Mouse (Mus musculus) frontal cortex, postnatal 25 days (tissue): ENCODE data around the gene Abr.

ENCODE experiments used
- DNase-seq, 2 experiments: peaks; one replicate each; pipeline ENCODE4 v3.0.0; 2022; ENCODE audit warnings: low spot score in 2 of 2

Gene Abr

DNA sequence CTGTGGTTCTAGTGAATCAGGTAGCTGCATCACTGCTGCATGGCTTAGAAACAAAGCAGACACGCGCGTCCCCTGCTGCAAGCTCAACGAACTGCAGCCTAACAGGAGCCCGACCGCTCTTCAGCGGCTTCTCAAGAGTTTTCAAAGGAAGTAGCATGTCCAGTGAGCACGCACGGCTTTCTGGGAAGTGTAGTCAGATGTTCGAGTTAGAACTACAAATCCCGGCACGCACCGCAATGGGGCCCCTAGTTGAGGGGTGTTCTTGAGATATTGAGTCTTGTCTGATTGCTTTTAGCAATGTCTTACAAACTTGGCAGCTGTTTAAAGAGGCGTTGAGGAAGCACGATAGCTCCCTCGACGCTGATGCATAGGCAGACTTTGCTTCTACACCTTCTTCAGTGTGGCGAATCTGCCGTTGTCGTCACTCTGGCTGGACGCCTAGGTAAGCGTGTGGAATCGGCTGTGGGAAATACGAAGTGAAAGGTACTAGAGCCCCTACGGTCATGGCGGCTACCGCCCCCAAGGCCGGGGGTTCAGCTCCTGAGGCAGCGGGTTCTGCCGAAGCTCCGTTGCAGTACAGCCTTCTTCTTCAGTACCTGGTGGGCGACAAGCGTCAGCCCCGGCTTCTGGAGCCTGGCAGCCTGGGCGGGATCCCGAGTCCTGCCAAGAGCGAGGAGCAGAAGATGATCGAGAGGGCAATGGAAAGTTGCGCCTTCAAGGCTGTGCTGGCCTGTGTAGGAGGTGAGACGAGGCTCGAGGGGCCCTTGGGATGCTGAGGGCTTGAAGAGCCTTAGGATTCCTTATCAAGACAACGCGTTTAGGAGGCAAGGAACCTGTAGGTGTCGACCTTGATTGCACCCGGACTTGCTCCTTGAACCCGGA, 215.2 kb downstream of the Abr start, which contains the start of gene Timm22:
Gene Timm22, plus strand, starts transcription at position 251 of the 882 bp plus-strand sequence.
- peak; percentile 98 for DNase-seq

DNA sequence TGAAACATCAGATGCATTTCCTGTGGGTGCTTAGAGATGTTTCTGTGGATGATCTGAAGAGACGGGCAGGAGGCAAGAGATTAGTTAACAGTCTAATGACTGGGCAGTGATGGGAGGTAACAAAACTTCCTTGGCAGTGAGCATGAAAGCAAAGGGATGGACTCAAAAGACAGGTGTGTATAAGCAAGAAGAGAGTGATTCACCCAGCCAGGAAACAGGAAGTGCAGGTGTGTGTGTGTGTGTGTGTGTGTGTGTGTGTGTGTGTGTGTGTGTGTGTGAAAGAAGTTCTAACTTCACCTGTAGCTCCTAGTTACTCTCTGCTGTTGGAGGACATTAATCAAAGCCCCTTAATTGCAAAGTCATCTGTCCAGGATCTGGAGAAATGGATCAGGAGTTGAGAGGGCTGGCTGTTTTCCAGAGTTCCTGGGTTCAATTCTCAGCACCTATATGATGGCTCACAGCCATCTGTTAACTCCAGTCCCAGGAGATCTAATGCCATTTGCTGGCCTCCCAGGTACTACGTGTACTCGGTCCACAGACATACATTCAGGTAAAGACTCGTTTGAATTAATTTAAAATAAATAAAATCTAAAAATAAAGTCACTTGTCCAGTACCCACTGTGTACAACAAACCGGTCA, 216.4 kb downstream of the Abr start:
- no peak for DNase-seq

DNA sequence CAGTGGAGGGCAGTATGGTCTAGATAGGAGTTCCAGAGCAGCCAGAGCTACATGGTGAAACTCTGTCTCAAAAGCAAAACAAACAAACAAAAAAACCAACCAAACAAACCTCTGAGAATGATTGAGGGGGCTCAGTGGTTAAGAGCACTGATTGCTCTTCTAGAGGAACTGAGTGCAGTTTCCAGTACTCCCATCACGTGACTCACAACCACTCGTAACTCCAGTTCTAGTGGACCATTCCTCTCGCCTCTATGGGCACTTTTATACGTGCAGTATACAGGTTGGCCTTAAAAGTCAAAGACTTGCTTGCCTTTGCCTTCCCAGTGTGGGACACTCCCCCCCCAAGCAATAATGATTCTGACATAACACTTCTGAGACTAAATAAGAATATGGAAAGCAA, 217.0 kb downstream of the Abr start:
- DNase-seq, result no peak

DNA sequence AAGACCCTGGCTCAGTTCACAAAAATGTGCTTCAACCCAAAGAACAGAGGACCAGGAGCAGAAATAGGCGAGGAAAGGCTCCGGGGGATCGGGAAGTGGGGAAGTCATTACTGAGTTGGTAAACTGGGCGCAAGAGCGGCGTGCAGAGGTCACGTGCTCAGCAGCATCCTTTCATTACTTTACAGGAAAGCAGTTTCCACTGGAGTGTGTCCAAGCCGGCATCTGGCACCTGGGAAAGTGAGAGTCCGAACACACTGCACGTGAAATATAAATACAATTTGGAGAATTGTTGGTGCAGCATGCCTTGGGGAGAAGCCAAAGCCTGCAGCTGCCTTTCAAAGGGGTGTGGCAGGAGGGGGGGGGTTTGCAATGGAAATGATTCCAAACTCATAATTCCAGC, 220.7 kb downstream of the Abr start:
- DNase-seq, result no peak

DNA sequence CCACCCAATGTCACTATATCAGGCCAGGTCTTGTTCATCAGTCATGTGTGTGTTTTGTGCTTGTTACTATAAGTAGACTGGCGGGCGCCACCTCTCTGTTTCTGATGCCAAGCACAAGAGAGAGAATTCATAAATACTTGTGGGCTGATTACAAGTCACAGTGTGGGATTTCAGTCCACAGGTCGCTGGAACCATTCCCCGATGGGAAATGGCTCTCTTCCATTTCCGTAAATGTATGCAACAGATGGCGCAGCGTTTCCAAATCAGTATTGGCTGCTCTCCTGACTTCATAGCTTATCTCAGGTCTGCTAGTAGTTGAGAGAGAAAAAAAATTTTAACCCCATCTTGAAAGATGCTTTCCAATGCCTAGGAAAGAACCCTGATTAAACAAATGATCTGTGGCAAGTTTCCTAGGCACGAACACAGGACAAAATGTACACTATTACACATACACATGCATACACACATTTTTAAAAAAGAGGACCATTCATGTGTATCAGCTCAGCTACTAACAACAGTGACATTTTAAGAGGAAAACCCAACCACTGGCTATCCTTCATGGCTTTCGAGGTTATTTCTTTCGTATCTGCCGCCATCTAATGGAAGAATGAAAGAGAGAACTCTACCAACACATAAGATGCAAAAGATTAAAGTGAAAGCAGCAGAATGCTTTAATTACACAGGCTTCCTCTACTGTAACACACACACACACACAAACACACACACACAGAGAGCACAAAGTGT, 222.4 kb downstream of the Abr start:
- no peak for DNase-seq

DNA sequence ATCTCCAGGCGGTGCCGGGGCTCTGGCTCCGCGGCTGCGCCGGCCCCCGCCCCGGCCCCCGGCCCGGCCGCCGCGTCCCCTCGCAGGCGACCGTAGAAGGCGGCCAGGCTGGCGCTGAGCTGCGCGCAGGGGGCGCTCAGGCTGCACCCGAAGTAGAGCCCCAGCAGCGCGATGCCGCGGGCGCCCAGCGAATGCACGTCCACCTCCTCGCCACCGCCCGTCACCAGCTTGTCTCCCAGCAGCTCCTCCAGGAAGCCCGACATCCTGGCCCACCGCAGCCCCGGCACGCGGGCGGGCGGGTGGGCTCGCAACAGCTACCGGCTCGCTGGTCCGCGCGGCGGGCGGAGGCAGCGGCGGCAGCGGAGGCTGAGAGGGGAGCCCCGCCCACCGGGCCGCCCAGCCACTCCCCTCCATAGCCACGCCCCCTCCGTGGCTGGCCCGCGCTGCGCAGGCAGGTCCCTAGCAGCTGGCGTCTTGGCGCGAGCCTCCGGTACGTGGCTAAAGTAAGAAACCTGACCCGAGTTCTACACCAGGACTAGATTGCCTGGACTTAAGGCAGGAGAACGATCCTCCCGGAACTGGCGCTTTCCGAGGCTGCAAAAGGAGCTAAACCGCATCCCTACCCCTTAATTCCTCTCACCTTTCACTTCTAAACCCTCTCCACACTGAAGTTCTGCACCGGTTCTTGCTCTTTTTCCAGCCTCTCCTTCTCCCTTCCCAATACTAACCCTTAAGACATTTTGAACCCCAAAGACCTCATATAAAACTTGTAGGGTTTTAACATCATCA, 223.1 kb downstream of the Abr start, which contains the start of gene Nxn:
Gene Nxn, minus strand, starts transcription at position 343 of the 789 bp plus-strand sequence.
- peak; percentile 58 to 73 for DNase-seq

DNA sequence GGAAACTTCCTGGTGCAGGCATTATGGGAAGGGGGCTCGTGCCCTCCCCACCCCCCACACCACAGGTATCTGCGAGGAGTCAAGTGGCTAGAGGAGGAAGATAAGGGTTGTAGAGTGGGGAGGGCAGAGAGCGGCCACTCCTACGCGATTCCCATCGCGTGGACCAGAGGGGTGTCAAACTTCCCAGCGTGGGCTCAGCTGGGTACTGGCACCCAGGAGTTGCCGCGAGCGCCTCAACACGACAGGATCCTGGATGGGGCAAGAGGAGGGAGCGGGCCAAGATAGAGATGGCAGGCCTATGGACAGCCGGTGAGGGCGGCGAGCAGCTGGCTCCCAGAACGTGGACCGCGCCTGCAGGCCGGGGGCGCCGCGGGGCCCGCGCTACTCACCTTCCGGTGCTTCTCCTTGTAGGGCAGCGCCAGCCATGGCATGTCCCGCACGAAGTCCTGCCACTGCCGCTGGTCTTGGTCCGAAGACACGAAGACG, 223.8 kb downstream of the Abr start:
- DNase-seq, result no peak

DNA sequence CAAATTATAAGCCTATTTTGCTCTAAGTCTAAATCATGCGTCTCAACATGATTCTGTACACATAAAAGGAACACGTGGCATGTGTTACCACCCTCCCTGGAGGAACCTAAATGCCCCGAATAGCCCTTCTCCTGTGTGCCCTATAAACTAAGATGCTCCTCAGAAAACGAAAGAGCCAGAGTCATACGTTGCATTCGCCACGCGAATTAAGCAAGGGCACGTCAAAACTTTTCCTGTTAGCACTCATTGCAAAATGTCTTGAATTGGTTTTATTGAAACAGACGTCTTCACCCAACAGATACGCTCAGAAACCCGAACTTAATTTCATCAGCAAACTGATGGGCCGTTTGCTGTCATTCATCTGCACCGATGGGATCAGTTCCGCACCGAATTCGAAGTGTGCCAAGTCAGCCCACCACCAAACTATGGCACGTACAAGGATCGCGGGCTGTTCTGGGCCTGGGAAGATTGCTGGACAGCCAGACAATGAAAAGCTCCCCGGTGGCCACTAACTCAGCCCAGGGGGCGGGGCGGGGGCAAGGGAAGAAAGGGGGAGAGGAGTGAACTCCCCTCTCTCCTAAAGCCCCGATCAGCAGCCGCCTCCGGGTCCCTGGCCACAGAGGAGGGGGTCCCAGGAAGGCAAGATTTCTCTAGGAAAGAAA, 224.3 kb downstream of the Abr start:
- DNase-seq, result no peak

DNA sequence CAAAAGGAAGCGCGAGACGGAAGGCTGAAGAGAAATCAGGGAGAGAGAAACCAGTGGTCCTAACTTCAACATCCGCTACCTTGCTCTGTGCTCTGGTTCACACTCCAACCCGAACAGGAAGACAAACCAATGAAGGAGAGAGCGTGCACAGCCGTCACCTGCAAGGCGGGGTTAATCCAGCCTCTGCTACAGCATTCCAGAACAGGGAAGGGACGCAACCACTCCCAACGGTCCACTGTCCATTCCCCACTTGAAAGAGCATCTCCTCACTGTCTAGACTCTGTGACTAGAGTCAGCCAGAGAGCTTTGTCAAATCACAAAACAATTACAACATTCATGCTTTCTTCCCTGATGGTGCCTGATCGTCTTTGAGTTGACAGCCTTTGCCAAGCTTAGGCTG, 229.1 kb downstream of the Abr start:
- no peak for DNase-seq

DNA sequence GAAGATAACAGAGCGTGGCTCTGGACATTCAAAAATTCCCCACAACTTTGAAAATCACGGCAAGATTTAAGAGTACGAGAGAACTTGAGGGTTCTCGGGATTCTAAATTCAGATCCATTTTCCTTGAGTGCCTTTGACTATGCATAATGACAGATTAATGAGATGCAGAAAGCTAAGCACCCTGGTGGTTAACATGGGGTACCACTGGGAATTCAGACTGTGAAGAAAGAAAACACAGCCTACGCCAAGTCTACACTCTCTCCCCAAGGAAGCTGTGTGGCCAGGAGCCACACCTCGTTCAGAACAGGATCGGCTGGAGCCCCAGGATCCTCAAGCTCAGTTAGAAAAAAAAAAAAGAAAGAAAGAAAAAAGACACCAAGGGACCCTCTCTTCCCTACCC, 229.6 kb downstream of the Abr start:
- no peak for DNase-seq

DNA sequence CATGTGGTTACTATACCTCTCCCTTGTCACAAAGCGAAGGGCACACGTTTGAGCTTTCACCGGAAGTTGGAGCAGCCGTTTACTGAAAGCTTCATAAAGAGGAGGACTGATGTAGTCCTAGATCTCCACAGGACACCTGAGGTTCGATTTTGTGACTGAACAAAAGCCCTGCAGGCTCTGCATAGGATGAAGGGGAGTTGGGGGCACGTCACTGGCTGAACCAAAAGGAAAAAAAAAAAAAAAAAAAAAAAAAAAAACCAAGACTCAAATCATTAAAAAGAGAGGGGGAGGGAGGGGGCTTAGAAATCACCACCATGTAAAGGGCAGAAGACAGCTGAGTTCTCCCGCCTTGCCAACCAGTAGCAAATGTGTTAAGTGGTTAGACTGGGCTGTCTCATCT, 233.4 kb downstream of the Abr start:
- DNase-seq, result no peak

DNA sequence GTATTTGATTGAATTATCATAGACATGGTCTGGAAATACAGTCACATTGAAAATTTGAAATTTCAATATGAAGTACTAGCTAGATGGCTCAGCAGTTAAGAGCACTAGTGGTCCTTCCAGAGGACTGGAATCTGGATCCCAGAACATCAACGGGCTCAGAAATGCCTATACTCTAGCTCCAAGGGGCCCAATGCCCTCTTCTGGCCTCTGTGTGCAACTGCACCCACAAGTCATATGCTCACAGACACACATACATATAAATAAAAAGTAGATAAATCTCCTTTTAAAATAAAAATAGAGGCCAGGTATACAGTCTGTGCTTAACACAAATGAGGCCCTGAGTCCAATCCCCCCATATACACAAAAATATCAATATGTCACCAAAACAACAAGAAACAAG, 235.0 kb downstream of the Abr start:
- no peak for DNase-seq

DNA sequence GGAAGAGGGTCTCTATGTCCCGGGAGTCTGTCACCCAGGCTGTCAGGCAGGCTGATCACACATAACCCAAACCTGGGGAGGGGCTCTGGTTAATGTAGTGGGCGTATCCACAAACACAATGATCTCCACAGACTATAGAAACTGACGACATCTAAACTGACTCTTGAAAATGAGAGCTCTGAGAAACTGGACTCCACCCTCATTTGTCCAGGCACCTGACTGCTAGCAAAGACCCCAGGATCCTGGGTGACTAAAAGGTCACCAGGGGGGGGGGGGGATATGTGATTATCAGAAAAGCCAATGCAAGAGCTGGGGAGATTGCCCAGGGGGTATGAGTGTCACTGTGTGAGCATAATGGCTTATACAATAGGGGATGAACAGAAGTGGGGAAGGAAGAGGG, 236.4 kb downstream of the Abr start:
- DNase-seq, result no peak

DNA sequence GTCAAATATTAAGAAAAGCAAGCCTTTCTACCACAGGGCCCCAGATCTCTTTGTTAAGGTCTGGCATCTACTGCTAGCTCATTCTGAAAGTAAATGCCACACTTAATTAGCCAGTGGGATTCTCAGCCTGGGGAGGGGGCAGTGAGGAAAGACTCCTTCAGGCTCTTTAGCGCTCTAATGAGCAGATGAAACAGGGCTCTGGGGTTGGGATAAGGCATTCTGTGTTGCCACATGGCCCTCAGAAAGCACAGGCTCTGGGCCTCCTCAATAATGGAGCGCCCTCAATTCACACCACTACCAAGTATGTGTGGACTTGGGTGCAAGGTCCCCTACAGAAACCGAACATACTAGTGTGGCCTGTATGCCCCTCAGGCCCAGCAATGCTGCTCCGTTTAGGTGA, 237.1 kb downstream of the Abr start:
- no peak for DNase-seq

DNA sequence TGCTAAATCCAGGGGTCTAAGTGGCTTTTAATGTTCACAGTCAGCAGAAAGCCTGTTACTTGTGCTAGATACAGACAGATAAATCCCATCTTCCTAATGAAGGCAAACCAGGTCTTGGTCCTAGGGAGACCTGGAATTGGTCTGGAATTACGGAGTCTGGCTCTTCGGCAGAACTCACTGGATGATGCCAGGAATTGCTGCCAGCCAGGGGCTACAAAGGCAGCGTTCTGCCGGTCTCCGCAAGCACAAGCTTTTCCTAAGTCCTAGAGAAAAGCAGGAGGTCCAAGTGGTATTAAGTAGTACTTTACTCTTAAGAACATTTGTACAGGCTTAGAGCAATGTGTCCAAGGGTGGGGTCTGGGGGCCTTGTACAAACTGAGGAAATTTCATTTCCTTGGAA, 237.8 kb downstream of the Abr start:
- no peak for DNase-seq

DNA sequence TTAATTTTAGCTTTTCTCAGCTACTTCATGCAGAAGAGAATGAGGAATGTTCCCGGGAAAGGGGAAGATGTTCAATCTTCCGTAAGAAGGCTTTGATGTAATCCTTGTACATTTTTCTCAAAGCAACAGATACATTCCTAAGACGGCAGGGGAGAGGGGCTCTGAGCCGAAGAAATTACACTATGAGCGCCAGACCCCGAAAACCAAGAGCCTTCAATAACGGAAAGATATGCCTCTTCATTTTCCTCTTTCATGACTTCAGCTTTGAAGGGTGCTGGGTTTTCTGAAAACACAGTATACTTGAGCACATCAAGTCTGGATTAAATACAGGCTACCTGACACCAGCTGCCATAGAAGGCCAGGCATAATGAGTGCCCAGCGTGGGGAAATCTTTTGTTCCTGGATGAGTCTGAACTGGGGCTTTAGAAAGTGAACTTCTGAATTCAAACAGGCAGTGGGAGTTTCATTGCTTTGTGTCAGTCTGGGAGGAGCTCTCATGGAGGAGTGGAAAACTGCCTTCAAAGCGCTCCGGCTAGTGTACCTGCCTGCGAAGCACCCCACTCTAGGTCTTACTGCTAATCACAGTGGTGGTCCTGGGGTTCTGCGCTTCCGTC, 239.3 kb downstream of the Abr start:
- no peak for DNase-seq

DNA sequence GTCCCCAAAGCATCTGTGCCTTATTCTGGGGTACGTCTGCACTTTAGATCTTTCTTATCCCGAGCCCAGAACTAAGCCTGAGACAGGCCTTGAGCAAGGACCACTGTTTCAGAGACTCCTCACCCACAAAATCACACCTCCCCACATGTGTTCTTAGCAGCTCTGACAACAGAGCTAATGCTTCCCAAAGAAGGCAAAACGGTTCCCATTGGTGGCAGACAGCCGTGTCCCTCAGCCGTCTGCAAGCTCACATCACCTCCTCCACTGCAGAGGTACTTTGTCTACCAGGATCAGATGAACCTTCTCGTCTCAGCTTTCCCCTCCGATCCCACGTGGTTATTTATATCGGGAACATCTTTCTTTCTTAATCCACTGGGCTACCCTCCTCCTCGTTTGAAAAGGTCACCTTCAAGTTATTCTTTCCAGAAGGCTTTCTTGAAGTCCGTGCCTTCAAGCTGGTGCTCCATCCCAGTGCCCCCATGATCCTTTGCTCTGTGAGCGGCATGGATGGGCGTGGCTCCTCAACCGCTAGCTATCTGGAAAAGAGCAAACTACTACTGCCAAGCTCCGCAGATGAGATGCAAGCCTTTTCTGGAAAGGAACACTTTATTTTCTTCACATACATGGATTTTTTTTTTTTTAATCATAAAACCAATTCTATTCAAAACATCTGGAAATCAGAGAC, 240.8 kb downstream of the Abr start:
- DNase-seq, result no peak

DNA sequence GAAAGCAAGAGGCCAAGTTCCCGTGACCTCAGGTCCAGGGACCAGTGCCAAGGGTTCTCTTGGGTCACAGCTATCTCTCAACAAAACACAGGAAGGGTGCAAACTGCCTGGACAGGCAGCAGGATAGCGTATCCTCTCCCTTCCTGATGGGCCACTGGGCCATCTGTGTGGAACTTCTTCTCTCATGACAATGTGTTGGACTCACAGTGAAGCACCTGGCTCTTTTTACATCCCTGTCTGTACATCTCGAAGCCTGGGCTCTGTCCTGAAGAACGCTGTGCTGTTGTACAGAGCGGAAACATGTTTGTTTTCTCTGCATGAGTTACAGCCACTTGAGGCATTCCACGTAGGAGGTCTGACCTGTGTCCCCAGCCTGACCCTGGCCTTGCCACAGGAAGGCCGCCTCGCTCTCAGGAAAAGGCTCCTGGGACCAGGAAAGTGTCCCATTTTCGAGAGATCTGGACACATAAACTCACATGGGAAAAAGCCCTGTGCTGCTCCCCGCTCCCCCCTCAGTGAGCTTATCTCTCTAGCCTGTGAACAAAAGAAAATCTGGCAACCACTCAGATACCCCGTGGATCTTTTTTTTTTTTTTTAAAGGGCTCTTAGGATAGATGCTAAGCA, 242.1 kb downstream of the Abr start:
- no peak for DNase-seq

DNA sequence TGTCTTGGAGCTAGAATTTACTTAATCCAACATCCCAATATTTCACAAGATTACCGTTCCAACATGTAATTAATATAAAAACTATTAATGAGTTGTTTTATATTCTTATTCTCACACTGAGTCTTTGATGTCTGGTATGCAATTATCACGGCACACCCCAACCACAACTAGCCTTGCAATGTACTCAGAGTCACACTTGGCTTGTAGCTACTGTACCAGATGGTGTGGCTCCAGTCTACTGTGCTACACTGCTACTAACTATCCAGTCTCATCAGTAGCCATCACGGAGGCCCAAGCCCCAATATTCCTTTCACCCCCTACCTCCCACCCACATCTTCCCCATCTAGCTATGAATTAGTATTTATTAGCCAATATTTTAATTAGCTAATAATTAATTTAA, 245.7 kb downstream of the Abr start:
- DNase-seq, result no peak
